ENCODE assay signal across 31 mouse cellular contexts in genomic region chr8:76971187-76971586, GRCm38 (mm10).
DNase-seq lines count a peak whose midpoint lies in the region; ATAC-seq and TF ChIP-seq lines count a peak whose summit lies in the region.
"Had no signal": no experiment of that assay in that cellular context is flagged by ENCODE, and none has a peak within 500 bp of the region (broad histone marks: within the 10 kb centered on the region; RNA-seq: fewer than 3 reads in every experiment).

No protein-coding gene starts in this region.

- intact Hi-C loops in heart, postnatal 10 days (cut with DNase I): no loop called here

- 81% methylated on average over 4 of the region's 4 CpGs for WGBS in heart, postnatal 0 days
- WGBS in lung, embryonic 16.5 days: 57% methylated on average over 4 of the region's 4 CpGs
- 40% methylated on average over 4 of the region's 4 CpGs for WGBS in lung, adult 2 months
- 93% methylated on average over 4 of the region's 4 CpGs for WGBS in midbrain, embryonic 13.5 days

- ATAC-seq in heart, postnatal 0 days (ENCODE audit: insufficient read depth, low read depth): no peak
- ATAC-seq in lung, embryonic 16.5 days (ENCODE audit: low read depth): peak; percentile 73
- no peak for ATAC-seq in midbrain, embryonic 13.5 days
- ATAC-seq: forebrain, postnatal 0 days; inflammation-experienced regulatory T-cells, adult 6 months; liver, embryonic 12.5 days; liver, postnatal 0 days; Patski had no signal

- H3K4me3 ChIP-seq in heart, postnatal 0 days (ENCODE audit: low read depth, low read length): no peak overlapping the region
- H3K4me3 ChIP-seq in lung, embryonic 16.5 days (ENCODE audit: low read length): no peak overlapping the region
- no peak overlapping the region for H3K4me3 ChIP-seq in lung, adult 2 months (replicated peaks; ENCODE audit: extremely low read depth, low read depth, low read length)
- H3K4me3 ChIP-seq in midbrain, embryonic 13.5 days (replicated peaks): no peak overlapping the region
- H3K4me3 ChIP-seq: embryonic facial prominence, embryonic 10.5 days; embryonic facial prominence, embryonic 15.5 days; forebrain, embryonic 12.5 days; heart, embryonic 10.5 days; hindbrain, embryonic 10.5 days; hindbrain, embryonic 15.5 days; left cerebral cortex, adult 2 months; limb, embryonic 12.5 days; liver, embryonic 12.5 days; myocyte; neural tube, embryonic 12.5 days had no signal

- H3K9ac ChIP-seq in heart, postnatal 0 days (replicated peaks; ENCODE audit: low read depth, low read length): no peak overlapping the region
- H3K9ac ChIP-seq in lung, embryonic 16.5 days (ENCODE audit: low read length): no peak overlapping the region
- no peak overlapping the region for H3K9ac ChIP-seq in midbrain, embryonic 13.5 days (replicated peaks)
- H3K9ac ChIP-seq: embryonic facial prominence, embryonic 15.5 days; forebrain, embryonic 12.5 days; forebrain, postnatal 0 days; hindbrain, embryonic 15.5 days; limb, embryonic 12.5 days; liver, embryonic 12.5 days; liver, postnatal 0 days; neural tube, embryonic 12.5 days had no signal

- H3K36me3 ChIP-seq in heart, postnatal 0 days (replicated peaks; ENCODE audit: control insufficient read depth, insufficient read depth, low read length): no peaks in the 10 kb centered on the region
- no peaks in the 10 kb centered on the region for H3K36me3 ChIP-seq in lung, embryonic 16.5 days (ENCODE audit: control insufficient read depth, insufficient read depth, low read length)
- H3K36me3 ChIP-seq in midbrain, embryonic 13.5 days: no peaks in the 10 kb centered on the region
- H3K36me3 ChIP-seq: embryonic facial prominence, embryonic 10.5 days; embryonic facial prominence, embryonic 15.5 days; forebrain, embryonic 12.5 days; heart, embryonic 10.5 days; hindbrain, embryonic 10.5 days; hindbrain, embryonic 15.5 days; limb, embryonic 12.5 days; liver, embryonic 12.5 days; neural tube, embryonic 12.5 days had no signal

- DNase-seq in heart, adult 11 months: peak; percentile 68
- DNase-seq in heart, postnatal 10 days: no peak
- DNase-seq in heart, postnatal 0 days (ENCODE audit: low spot score): no peak
- no peak for DNase-seq in heart, postnatal 4 days
- no peak for DNase-seq in lung, adult 2 months
- DNase-seq: adrenal gland, postnatal 10 days; cerebellum, postnatal 14 days; forebrain, postnatal 0 days; kidney, adult 11 months; kidney, postnatal 14 days; liver, postnatal 0 days; right cerebral cortex, adult 18-20 months; spleen, adult 18-20 months; thymus, adult 2 months; thymus, postnatal 36 days had no signal

- H3K9me3 ChIP-seq in heart, postnatal 0 days (replicated peaks; ENCODE audit: control insufficient read depth, low read length): no peaks in the 10 kb centered on the region
- H3K9me3 ChIP-seq in lung, embryonic 16.5 days (ENCODE audit: control insufficient read depth, low read length): no peaks in the 10 kb centered on the region
- H3K9me3 ChIP-seq in midbrain, embryonic 13.5 days: no peaks in the 10 kb centered on the region
- H3K9me3 ChIP-seq: embryonic facial prominence, embryonic 10.5 days; embryonic facial prominence, embryonic 15.5 days; forebrain, embryonic 12.5 days; heart, embryonic 10.5 days; hindbrain, embryonic 10.5 days; hindbrain, embryonic 15.5 days; limb, embryonic 12.5 days; liver, embryonic 12.5 days; neural tube, embryonic 12.5 days had no signal

- no peak for TF ChIP-seq POLR2A in lung, adult 2 months (IDR thresholded peaks at IDR 0.05; ENCODE audit: borderline replicate concordance, extremely low read depth, low read depth, low read length)

- peaks cover 15% of the 10 kb centered on the region for H3K4me1 ChIP-seq in heart, postnatal 0 days (ENCODE audit: control insufficient read depth, insufficient read depth)
- H3K4me1 ChIP-seq in lung, embryonic 16.5 days (replicated peaks; ENCODE audit: control insufficient read depth, insufficient read depth, low read length): peaks cover 12% of the 10 kb centered on the region
- H3K4me1 ChIP-seq in lung, adult 2 months (ENCODE audit: control insufficient read depth, insufficient read depth, low read length): peaks cover 5% of the 10 kb centered on the region
- H3K4me1 ChIP-seq in midbrain, embryonic 13.5 days (replicated peaks): no peaks in the 10 kb centered on the region; the same call in 1 of the 2 replicates
- H3K4me1 ChIP-seq: embryonic facial prominence, embryonic 10.5 days; hindbrain, embryonic 10.5 days; limb, embryonic 12.5 days; liver, embryonic 12.5 days; neural tube, embryonic 12.5 days had no signal

- no peak for TF ChIP-seq CTCF in heart, postnatal 0 days (IDR thresholded peaks at IDR 0.05; ENCODE audit: low read depth)
- TF ChIP-seq CTCF in lung, adult 2 months (IDR thresholded peaks at IDR 0.05; ENCODE audit: insufficient read depth, low read length): no peak

- peak overlapping the region; percentile 84 for H3K27ac ChIP-seq in heart, postnatal 0 days (ENCODE audit: low read depth)
- peak overlapping the region; percentile 71 for H3K27ac ChIP-seq in lung, embryonic 16.5 days (ENCODE audit: low read length)
- no peak overlapping the region for H3K27ac ChIP-seq in midbrain, embryonic 13.5 days
- H3K27ac ChIP-seq: embryonic facial prominence, embryonic 10.5 days; forebrain, embryonic 12.5 days; heart, embryonic 10.5 days; hindbrain, embryonic 10.5 days; hindbrain, embryonic 15.5 days; limb, embryonic 12.5 days; liver, embryonic 12.5 days; neural tube, embryonic 12.5 days had no signal

- TF ChIP-seq EP300 in heart, postnatal 0 days (IDR thresholded peaks at IDR 0.05; ENCODE audit: low read depth): no peak

- H3K4me2 ChIP-seq in heart, postnatal 0 days (ENCODE audit: low read depth, low read length): no peak overlapping the region
- H3K4me2 ChIP-seq in lung, embryonic 16.5 days (ENCODE audit: low read depth, low read length): no peak overlapping the region
- H3K4me2 ChIP-seq in midbrain, embryonic 13.5 days (replicated peaks): no peak overlapping the region
- H3K4me2 ChIP-seq: embryonic facial prominence, embryonic 15.5 days; forebrain, embryonic 12.5 days; hindbrain, embryonic 15.5 days; limb, embryonic 12.5 days; liver, embryonic 12.5 days; midbrain, embryonic 11.5 days; neural tube, embryonic 12.5 days had no signal

- H3K27me3 ChIP-seq in heart, postnatal 0 days (ENCODE audit: control insufficient read depth, insufficient read depth, low read length): no peaks in the 10 kb centered on the region
- no peaks in the 10 kb centered on the region for H3K27me3 ChIP-seq in lung, embryonic 16.5 days (ENCODE audit: control insufficient read depth, insufficient read depth, low read depth, low read length)
- no peaks in the 10 kb centered on the region for H3K27me3 ChIP-seq in midbrain, embryonic 13.5 days
- H3K27me3 ChIP-seq: embryonic facial prominence, embryonic 15.5 days; forebrain, embryonic 12.5 days; hindbrain, embryonic 15.5 days; limb, embryonic 12.5 days; liver, embryonic 12.5 days; neural tube, embryonic 12.5 days; Patski had no signal
